Mouse (Mus musculus): ENCODE data around the gene Bicc1. TPM values are rescaled to one million over a fixed set of nuclear protein-coding genes. Genes with fewer than 3 reads are reported as not detected.

The Bicc1 gene
- polyA plus RNA-seq (2012; rRNA removed), result 3.3 and 3.6 TPM in 2 replicates

GRCm38 (mm10) chr10:71159676-71160235 is at the start of gene Bicc1:
Gene Bicc1 (minus strand): TSS chr10:71159700.

Other genes starting within 250 kb of the Bicc1 start
- 23.3 and 25.8 TPM in 2 replicates for gene Tfam, start 78.6 kb upstream of the Bicc1 start, polyA plus RNA-seq (2012; rRNA removed)
- 238 and 252 TPM in 2 replicates for gene Ube2d1, start 125.6 kb upstream of the Bicc1 start, polyA plus RNA-seq (2012; rRNA removed)
- 161 and 176 TPM in 2 replicates for gene Cisd1, start 185.3 kb upstream of the Bicc1 start, polyA plus RNA-seq (2012; rRNA removed)
- 18.0 and 18.1 TPM in 2 replicates for gene Ipmk, start 188.1 kb upstream of the Bicc1 start, polyA plus RNA-seq (2012; rRNA removed)